Mouse (Mus musculus): Measurements from ENCODE around the gene Tor1aip2.
A peak's percentile ranks its signal among the peaks of the same experiment; 100 is the strongest.

The Tor1aip2 gene

DNA sequence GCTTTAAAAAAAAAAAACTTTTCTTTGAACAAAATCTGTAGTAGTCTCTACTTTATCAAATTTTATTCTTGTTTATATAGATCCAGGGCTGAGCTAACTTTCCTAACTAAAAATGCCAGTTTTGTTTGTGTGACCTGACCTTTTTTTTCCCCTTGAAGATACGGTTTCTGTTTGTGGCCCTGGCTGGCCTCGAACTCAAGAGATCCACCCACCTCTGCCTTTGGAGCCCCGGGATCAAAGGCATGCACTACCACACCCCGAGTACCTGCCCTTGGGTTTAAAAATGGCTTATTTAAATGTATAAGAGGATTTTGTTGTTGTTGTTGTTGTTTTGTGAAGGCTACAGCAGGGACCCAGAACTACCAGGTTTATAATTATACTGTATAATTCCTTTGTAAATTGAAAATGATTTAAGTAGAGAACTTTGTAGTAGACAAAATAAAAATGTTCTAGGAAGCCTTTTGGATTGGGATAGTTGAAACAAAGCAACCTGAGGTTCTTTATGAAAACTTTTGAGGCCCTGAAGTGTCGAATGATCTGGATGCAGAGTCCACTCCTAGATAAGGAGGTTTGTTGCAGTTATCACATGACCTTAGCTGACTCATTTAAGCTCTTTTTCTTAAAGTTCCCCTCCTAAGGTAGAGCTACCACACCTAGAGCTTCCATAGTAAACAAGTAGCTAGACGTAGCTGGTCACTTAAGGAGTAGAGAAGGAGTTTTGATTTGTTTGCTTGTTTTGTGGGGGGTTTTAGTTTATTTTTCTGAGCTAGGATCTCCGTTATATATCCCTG, 6.4 kb downstream of the Tor1aip2 start:
- DNase-seq (ENCODE audit: low spot score) = no peak

DNA sequence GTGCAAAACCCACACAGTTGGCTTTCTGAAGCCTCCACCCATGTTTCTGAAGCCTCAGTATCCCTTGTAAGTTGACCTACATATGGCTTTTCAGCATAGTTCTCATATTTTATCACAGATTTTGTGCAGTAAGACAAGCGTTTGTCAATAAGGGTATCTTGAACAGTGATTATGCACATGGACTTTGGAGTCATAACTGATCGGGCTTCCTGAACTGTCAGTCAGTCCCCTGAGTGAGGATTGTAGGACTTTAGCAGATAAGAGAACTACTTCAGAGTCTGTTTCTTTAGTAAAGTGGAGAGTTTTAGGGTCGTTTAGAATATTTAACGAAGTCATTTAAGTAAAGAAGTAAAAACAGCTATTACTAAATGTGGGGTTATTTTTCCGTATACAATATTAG, 7.3 kb downstream of the Tor1aip2 start:
- no peak for DNase-seq (ENCODE audit: low spot score)

DNA sequence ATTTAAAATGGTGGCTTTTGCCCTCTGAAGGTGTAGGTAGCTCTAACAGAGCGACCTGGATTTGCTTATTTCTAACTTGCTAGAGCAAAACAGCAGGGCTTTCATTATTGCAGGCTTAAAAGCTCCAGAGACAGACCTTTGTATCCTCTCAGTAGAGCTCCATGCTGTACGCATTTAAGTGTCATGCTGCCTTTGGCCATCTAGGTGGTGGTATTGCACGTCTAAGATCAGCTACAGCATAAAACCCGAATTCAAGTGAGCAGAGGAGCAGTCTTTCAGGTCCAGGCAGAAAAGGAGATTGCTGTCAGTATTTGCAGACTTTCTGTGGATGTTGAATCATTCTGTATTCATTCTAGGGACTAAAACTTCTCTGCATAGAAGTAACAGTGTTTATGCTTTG, 7.8 kb downstream of the Tor1aip2 start:
- peak; percentile 28 for DNase-seq (ENCODE audit: low spot score)

GRCm38 (mm10) chr1:156044211-156044611, 9.0 kb downstream of the Tor1aip2 start:
- DNase-seq (ENCODE audit: low spot score) = no peak

- no peak for DNase-seq (ENCODE audit: low spot score)
These were observed 11.5 kb downstream of the Tor1aip2 start for GRCm38 (mm10) chr1:156046688-156047087.

- no peak for DNase-seq (ENCODE audit: low spot score)
These were observed 23.0 kb downstream of the Tor1aip2 start for GRCm38 (mm10) chr1:156058207-156058606.

- DNase-seq (ENCODE audit: low spot score) = no peak
These were observed 27.0 kb downstream of the Tor1aip2 start for GRCm38 (mm10) chr1:156062193-156062592.

DNA sequence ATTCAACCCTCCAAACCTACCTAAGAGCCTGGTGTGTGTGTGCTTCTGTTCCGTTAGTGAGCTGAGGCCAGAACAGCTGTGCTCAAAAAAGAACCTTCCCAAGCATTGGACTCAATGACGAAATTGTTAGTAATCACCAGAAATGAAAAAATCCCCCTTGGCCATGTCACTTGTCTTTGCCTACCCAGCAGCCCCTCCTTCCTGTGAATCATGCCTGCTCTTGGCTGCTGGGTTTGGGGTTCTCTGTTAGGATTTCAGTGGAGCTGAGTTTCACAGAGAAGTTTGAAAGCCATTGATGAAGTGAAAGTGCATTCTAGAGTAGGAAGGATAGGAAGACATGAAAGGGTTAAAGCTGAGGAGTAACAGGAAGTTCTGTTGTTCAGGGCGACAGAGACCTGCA, 30.9 kb downstream of the Tor1aip2 start:
- no peak for DNase-seq (ENCODE audit: low spot score)

- DNase-seq (ENCODE audit: low spot score) = no peak
These were observed 34.9 kb downstream of the Tor1aip2 start for GRCm38 (mm10) chr1:156070106-156070505.

GRCm38 (mm10) chr1:156073169-156073821, 38.1 kb downstream of the Tor1aip2 start:
- no peak for DNase-seq (ENCODE audit: low spot score)

- DNase-seq (ENCODE audit: low spot score) = no peak
These were observed 39.4 kb downstream of the Tor1aip2 start for GRCm38 (mm10) chr1:156074575-156074974.

GRCm38 (mm10) chr1:156076474-156076873, 41.3 kb downstream of the Tor1aip2 start:
- DNase-seq (ENCODE audit: low spot score) = no peak

GRCm38 (mm10) chr1:156077655-156078054, 42.5 kb downstream of the Tor1aip2 start:
- no peak for DNase-seq (ENCODE audit: low spot score)

- no peak for DNase-seq (ENCODE audit: low spot score)
These were observed 49.4 kb downstream of the Tor1aip2 start for GRCm38 (mm10) chr1:156084603-156085002.

- DNase-seq (ENCODE audit: low spot score) = no peak
These were observed 50.6 kb downstream of the Tor1aip2 start for GRCm38 (mm10) chr1:156085770-156086169.

- DNase-seq (ENCODE audit: low spot score) = no peak
These were observed 52.4 kb downstream of the Tor1aip2 start for GRCm38 (mm10) chr1:156087586-156087985.

DNA sequence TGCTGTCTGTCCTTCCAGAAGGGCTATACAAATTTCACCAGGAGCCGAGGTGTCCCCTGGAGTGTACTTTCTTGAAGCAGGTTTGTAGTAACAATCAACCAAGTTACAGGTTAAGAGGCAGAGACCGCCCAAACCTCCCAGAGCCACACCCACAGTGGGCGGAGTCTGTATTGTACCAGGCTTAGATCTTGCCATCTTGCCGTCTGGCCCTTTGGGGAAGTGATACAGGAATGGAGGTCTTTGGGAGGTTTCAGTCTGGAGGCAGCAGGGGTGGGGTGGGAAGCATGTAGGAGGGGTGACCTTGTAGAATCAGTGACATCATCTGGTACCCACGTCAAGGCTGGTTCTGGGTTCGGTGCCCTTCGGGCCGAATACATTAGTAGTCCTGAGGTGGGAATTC, 54.4 kb downstream of the Tor1aip2 start:
- DNase-seq (ENCODE audit: low spot score) = no peak

DNA sequence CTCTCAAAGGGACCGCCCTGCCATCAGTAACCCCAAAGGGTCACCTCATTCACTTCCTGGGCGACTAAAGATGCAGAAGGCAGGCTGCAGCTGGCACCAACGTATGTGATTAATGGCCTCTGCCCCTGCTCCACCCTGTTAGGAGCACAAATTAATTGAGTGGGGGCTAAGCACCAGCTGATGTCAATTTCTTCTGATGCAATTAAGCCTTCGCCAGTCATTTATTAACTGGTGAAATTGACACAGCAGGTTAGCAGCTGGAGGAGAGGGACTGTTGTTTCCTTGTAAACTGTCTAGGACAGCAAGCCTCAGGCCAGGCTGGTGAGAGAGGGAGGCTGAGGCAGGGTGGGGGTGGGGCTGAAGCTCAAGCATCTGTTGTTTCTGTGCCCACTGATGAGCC, 54.8 kb downstream of the Tor1aip2 start:
- no peak for DNase-seq (ENCODE audit: low spot score)

DNA sequence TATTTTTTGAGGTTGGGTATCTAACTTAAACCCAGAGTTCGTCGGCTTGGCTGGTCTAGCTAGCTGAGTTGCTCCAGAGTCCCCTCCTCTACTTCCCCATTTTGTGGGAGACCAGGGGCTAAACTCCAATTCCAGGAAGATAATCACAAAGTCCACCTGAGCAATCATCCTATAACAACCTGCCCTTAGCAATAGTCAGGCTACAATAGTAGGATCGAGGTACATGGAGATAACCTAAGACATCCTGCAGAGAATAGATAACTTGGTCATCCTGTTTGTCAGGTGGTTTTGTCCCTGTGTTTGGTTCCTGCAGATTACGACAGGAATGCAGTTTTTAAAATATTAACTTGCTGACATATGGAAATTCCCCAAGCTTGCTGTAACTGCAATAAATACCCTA, 56.6 kb downstream of the Tor1aip2 start:
- no peak for DNase-seq (ENCODE audit: low spot score)

DNA sequence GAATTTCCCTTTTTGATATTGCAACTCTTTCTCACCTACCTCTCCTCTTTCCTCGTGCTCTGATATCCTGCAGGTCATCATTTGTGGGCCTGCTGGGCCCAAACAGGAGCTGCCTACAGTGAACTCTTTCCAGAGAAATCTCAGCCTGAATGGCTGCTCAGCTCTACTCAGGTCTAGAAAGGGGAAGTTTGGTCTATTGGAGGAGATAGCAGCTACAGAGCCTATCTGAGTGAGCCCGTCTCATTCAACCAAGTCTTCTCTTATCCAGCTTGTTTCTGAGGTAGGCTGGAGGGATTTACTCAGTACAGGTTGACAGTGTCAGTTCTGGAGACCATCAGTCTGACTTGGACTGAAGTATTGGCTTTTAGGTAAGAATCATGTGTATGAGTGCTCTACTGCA, 68.6 kb downstream of the Tor1aip2 start:
- DNase-seq (ENCODE audit: low spot score) = no peak

DNA sequence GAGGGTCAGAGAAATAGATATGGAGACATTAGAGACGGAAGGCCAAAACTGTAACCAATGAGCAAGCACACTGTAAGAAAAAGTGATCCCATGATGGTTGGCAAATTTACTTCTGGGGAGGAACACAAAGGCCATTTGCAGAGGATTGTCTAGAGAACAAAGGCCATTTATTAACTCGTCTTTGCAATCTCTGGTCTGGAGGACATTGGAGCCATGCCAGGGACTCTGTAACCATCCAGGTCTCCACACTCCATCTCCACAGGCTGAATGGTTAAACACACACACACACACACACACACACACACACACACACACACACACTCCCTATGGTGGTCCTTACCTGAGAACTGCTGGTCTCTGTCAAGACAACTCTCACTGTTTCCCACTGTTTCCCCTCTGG, 70.2 kb downstream of the Tor1aip2 start:
- no peak for DNase-seq (ENCODE audit: low spot score)

DNA sequence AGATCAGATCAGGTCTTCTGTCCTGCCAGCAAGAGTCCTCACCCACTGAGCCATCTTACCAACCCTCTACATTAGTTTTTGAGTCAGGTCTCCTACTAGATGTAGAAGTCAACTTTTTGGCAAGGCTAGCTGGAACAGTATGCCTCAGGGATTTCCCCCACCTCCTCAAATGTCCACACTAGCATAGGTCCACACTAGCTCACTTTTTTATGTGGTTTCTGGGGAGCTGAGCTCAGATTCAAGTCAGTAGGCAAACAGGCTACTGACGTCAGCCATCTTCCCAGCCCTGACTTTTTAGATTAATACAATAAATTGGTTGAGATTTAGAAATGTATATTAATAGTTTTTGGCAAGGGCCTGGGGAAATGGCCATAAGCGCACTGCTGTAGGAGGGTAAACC, 72.2 kb downstream of the Tor1aip2 start:
- DNase-seq (ENCODE audit: low spot score) = no peak

- DNase-seq (ENCODE audit: low spot score) = no peak
These were observed 73.2 kb downstream of the Tor1aip2 start for GRCm38 (mm10) chr1:156108400-156108799.

DNA sequence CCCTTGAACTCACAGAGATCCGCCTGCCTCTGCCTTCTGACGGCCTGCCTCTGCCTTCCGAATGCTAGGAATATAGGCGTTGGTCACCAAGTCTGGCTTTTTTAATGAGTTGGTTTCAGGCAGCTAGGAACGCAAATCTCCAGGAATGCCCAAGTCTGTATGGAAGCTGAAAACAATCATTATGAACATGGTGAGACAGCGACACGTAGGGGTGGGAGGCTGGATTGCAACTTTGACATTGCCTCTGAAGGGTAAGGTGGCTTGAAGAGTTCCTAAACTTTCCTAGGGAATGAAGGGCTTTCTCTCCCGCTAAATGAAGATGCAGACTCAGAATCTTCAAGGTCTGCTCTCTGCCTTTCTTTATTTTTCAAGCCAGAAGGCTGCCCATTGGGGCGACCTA, 75.9 kb downstream of the Tor1aip2 start:
- no peak for DNase-seq (ENCODE audit: low spot score)
